Mouse (Mus musculus): Measurements from ENCODE around the gene Wbp1l.
A peak's percentile ranks its signal among the peaks of the same experiment; 100 is the strongest.

GRCm38 (mm10) chr19:46670691-46671090 lies 71.8 kb downstream of the Wbp1l start:
- no peak for TF ChIP-seq POLR2A (IDR thresholded peaks at IDR 0.05; ENCODE audit: extremely low read depth, insufficient read depth, low read length)
- peak; percentile 87 for TF ChIP-seq CTCF (IDR thresholded peaks at IDR 0.05; ENCODE audit: extremely low read depth, insufficient read depth, low read length)
